Mouse (Mus musculus) frontal cortex, adult 2 months (tissue): ENCODE measurements around the gene Rnf185. TPM values are rescaled to one million over a fixed set of nuclear protein-coding genes. Genes with fewer than 3 reads are reported as not detected.

Source experiments
- DNase-seq, 2 experiments: peaks; one replicate each; pipeline ENCODE4 v3.0.0; 2022; ENCODE audit warnings: low spot score in 1 of 2; ENCODE audit errors: extremely low spot score in 1 of 2
- polyA plus RNA-seq: library from polyadenylated mRNA; depleted of rRNA; stranded (reverse); fragments of >200 nt; gene quantifications from 2 replicates; pipeline ENCODE4 v1.2.3, GENCODE M21; 2012; rRNA removed

The Rnf185 gene
- polyA plus RNA-seq: 29.5 and 31.6 TPM in 2 replicates

DNA sequence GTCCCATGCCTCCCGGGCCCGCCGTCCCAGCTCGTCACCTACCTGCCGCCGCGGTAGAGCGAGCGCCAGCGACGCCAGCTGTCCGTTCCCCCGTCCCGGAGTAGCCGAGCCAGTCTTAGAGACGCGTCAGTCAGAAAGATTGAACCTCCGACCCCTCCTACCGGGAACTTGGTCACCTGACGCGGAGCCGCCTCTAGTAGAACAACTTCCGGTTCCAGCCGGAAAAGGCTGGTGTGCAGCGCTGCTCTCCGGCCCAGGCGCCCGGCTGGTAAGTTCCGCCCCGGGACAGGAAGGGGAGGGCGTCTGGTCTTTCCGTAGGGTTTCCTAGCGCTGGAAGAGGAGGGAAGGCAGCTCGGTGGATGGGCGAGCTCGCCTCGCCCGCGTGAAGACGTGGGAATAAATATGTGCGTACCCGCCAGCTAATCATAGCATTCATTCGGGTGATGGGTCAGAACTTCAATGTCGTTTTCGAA lies at the start of gene Rnf185:
Gene Rnf185 (minus strand): TSS at position 197 of the 473 bp plus-strand sequence.
- peak; percentile 92 to 96 for DNase-seq

GRCm38 (mm10) chr11:3497296-3497695 lies 45.1 kb upstream of the Rnf185 start:
- DNase-seq: no peak

- DNase-seq: no peak
Measured at GRCm38 (mm10) chr11:3496756-3497155, 44.6 kb upstream of the Rnf185 start.

DNA sequence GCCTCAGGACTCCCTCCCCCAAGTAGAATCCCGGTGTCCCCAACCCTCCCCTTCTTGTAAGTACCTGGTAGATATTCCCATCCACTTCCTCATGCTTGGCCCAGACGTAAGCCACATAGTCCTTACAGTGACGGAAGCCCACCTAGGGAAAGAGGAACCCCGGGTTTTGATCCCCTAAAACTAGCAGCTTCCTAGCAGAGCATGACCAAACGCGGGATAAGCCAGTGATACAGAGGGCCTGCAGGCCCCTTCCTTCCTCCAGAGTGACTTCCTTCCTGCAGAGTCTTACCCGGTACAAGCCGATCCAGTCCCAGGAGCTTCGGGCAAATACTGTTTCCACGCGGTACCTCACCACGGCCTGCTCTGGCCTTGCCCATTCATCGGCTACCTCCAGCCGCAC lies 43.3 kb upstream of the Rnf185 start:
- no peak for DNase-seq

GRCm38 (mm10) chr11:3494857-3495256 lies 42.7 kb upstream of the Rnf185 start:
- DNase-seq: no peak

GRCm38 (mm10) chr11:3492748-3493147 lies 40.6 kb upstream of the Rnf185 start:
- no peak for DNase-seq

GRCm38 (mm10) chr11:3489036-3489435 lies 36.9 kb upstream of the Rnf185 start:
- no peak for DNase-seq

- no peak for DNase-seq
Measured at GRCm38 (mm10) chr11:3487952-3488570, 35.9 kb upstream of the Rnf185 start, which contains the start of gene Pla2g3. Gene Pla2g3 (plus strand): TSS chr11:3488284.

- no peak for DNase-seq
Measured at GRCm38 (mm10) chr11:3486349-3486748, 34.2 kb upstream of the Rnf185 start.

- DNase-seq: peak in 1 of 2 experiments; percentile 22
Measured at GRCm38 (mm10) chr11:3483980-3484642, 31.9 kb upstream of the Rnf185 start.

DNA sequence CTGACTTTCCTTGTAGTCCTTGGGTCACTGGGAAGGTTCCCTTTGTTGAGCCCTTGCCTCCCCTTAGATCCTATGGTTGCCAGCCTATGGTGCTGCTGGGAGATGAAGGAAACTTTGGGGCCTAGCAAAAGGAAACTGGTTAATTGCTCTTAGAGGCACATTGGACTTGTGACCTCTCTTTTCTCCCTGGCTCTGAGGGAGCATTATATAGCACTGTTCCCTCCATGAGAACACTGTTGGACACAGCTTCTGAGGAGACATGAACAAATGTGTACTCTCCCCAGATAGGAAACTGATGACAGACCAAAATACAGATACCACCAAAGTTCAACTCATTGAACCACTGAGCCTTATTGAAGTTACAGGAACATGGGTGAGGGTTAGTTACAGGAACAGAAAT lies 23.3 kb upstream of the Rnf185 start:
- DNase-seq: no peak

DNA sequence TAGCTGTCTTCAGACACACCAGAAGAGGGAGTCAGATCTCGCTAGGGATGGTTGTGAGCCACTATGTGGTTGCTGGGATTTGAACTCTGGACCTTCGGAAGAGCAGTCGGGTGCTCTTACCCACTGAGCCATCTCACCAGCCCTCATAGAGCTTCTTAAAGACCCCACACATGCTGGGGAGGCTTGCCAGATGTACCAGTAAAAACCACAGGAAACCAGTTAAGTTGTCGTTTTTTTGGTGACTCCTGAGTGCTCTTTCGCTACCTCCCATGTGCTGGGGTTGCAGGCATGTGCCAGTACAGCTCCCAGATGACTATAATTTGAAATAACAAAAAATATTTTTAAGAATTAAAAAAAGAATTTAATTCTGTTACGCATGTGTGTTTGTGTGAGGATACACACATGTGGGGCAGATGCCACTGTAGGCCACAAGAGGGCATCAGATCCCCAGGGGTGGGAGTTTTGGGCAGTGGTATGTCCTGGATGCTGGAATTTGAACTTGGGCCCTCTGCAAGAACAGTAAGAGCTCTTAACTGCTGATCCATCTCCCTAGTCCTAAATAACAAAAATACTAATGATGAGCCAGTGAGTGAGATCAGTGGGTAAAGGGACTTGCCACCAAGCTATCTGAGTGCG lies 22.4 kb upstream of the Rnf185 start:
- DNase-seq: peak in 1 of 2 experiments; percentile 25

- DNase-seq: peak; percentile 56 to 93
Measured at GRCm38 (mm10) chr11:3472484-3472883, 20.3 kb upstream of the Rnf185 start.

GRCm38 (mm10) chr11:3471448-3471850 lies 19.3 kb upstream of the Rnf185 start:
- no peak for DNase-seq

DNA sequence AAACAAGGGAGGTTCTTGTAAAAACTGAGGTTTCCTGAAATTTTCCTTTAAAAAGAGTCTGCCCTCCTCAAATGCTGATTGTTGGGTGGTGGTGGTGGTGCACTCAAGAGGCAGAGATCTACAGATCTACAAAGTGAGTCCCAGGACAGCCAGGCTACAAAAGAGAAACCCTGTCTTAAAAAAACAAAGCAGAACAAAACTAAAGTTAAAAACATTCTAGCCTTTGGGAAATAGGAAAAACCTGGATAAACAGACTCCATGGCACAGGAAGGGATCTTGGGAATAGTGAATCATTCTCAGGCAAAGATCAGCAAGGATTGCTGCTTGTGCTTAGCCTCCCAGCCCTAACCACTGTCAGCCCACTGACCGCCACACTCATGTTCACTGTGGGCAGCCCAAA lies 10.7 kb upstream of the Rnf185 start:
- DNase-seq: no peak

- no peak for DNase-seq
Measured at GRCm38 (mm10) chr11:3459105-3459468, 6.9 kb upstream of the Rnf185 start.

GRCm38 (mm10) chr11:3458428-3459104 lies 6.4 kb upstream of the Rnf185 start:
- DNase-seq: no peak

GRCm38 (mm10) chr11:3456354-3456753 lies 4.2 kb upstream of the Rnf185 start:
- DNase-seq: peak in 1 of 2 experiments; percentile 87

DNA sequence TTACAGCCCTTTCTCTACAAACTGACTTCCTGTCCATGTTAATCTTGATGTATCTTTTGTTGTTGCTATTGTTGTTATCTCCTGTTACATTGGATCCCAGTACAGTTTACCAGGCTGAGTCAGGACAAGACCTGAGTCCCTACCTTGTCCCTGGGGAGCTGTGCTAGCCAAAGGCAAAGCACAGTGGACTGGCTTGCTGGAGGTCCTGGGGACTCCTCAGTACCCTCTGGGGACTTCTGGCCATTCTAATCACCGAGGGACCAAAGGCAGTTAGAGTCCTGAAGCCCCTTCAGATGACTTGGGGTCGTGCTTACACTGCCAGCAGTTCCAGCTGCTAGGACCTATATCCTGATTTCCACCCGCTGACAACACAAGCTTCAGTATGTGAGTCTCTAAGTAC lies 2.3 kb upstream of the Rnf185 start:
- DNase-seq: no peak

DNA sequence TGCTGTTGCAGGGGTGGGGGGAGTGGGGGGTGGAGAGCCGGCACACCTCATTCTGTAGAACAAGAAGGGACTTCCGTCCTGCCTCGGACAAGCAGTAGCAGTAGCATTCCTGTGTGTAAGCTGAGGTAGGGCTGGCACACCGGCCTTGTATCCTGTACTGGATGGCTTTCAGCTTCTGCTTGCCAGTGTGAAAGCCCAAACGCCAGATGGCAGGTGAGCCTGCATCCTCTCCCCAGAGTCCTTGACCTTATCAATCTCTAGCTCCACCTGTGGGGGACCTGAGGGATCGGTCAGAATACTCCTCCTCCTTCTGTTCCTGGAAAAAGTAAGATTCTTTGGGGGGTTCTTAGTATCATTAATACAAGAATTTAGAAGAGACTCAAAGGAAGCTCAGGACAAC lies 1.3 kb upstream of the Rnf185 start:
- DNase-seq: no peak

DNA sequence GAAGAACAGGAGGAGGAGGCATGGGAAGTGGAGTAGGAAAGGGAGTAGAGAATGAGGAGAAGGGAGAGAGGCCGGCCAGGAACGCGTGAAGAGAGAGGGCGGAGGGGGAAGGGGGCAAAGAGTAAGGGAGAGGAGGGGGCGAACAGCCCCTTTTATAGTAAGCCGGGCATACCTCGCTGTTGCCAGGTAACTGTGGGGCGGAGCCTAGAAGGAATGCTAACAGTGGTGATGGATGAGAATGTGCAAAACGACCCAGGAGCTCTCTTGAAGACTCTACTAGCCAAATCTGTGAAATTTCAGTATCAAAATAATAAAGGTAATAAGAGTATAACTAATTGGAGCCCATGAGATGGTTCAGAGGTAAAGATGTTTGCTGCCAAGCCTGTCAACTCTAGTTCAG lies 606 bp upstream of the Rnf185 start:
- peak in 1 of 2 experiments; percentile 23 for DNase-seq
